Mouse (Mus musculus) brain, embryonic 14.5 days (tissue): ENCODE results near the gene Slc7a14.

Source experiments
- CTCF ChIP-seq: fragments of 200-500 bp; IDR thresholded peaks from 2 replicates; pipeline ENCODE4 v1.5.1; 2012; ENCODE audit warnings: inconsistent platforms, mild to moderate bottlenecking, moderate library complexity, borderline replicate concordance; ENCODE audit not compliant: insufficient read depth, insufficient read length; ENCODE audit errors: extremely low read depth
- POLR2A ChIP-seq: fragments of 200-500 bp; IDR thresholded peaks from 2 replicates; pipeline ENCODE4 v1.6.1; 2012; ENCODE audit warnings: mild to moderate bottlenecking, inconsistent platforms, borderline replicate concordance; ENCODE audit not compliant: poor library complexity, insufficient read depth, insufficient read length, severe bottlenecking; ENCODE audit errors: extremely low read depth

GRCm38 (mm10) chr3:31228487-31228886 lies 81.7 kb downstream of the Slc7a14 start:
- TF ChIP-seq CTCF (no peak), POLR2A (no peak)
